Mouse (Mus musculus) lung, embryonic 15.5 days (tissue): ENCODE results near the gene Gja4. TPM values are rescaled to one million over a fixed set of nuclear protein-coding genes. Genes with fewer than 3 reads are reported as not detected.
A peak's percentile ranks its signal among the peaks of the same experiment; 100 is the strongest.

Source experiments
- ATAC-seq: fragments of 200-750 bp; cut with Nextera tagmentation; 2 replicates; pipeline ENCODE4 v1.8.0; 2017; ENCODE audit warnings: moderate number of reproducible peaks, borderline replicate concordance; ENCODE audit not compliant: low FRiP score, low TSS enrichment; ENCODE audit errors: extremely low read depth
- H3K27ac ChIP-seq: fragments of 300-500 bp; sonication (generic); 2 replicates; pipeline ENCODE4 v1.5.1; 2015; ENCODE audit warnings: moderate library complexity, mild to moderate bottlenecking, inconsistent platforms
- H3K27me3 ChIP-seq: fragments of 300-500 bp; sonication (generic); 2 replicates; pipeline ENCODE4 v1.6.1; 2015; ENCODE audit warnings: inconsistent platforms
- H3K36me3 ChIP-seq: fragments of 300-500 bp; sonication (generic); 2 replicates; pipeline ENCODE4 v1.6.1; 2015; ENCODE audit warnings: inconsistent platforms
- H3K4me1 ChIP-seq: fragments of 300-500 bp; sonication (generic); 2 replicates; pipeline ENCODE4 v1.6.1; 2015; ENCODE audit warnings: inconsistent platforms
- H3K4me2 ChIP-seq: fragments of 300-500 bp; sonication (generic); 2 replicates; pipeline ENCODE4 v1.6.1; 2015; ENCODE audit warnings: inconsistent platforms, mild to moderate bottlenecking, moderate library complexity
- H3K4me3 ChIP-seq: fragments of 300-500 bp; sonication (generic); 2 replicates; pipeline ENCODE4 v1.5.1; 2015; ENCODE audit warnings: mild to moderate bottlenecking, inconsistent platforms
- H3K9ac ChIP-seq: fragments of 300-500 bp; sonication (generic); 2 replicates; pipeline ENCODE4 v1.6.1; 2015; ENCODE audit warnings: inconsistent platforms
- H3K9me3 ChIP-seq: fragments of 300-500 bp; sonication (generic); 2 replicates; pipeline ENCODE4 v1.6.1; 2016; ENCODE audit warnings: inconsistent platforms
- WGBS: fragments of 180-500 bp; shearing (Covaris S2); methylation state at CpG from one replicate; pipeline ENCODE4 v1.1.7; 2015; 5-methylcytosine and 5-hydroxymethylcytosine counted together
- polyA plus RNA-seq: library from polyadenylated mRNA; unstranded; fragments of >200 nt; fragmentation: Nextera tagmentation; extraction: Ambion mirVana; gene quantifications from 2 replicates; pipeline ENCODE4 v1.2.1, GENCODE M21; 2015

Gene Gja4
- polyA plus RNA-seq, 1 experiment from 2014 or later = 33.2 TPM

DNA sequence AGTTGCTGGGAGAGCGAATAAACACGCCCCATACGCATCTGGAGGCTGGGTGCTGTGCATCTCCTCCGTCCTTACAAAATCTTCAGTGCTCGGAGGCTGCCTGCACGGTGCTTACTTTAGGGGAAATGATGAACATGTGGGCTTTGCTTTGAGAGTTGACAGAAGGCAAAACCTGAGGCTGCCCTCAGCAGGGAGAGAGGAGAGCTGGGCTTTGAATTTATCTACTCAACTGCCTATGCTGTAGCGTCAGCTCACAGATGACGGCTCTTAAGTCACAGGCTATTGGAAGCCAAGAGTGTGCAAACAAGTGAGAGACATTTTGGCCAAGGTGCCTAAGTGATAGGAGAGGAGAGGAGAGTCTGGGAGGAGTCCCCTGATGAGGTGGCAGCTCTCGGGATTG lies 34.6 kb downstream of the Gja4 start:
- no peak for ATAC-seq
- H3K27me3 ChIP-seq = no peaks in the 10 kb centered on the region
- 62% methylated on average over 9 of the region's 9 CpGs for WGBS
- H3K4me1 ChIP-seq = no peaks in the 10 kb centered on the region
- H3K36me3 ChIP-seq = no peaks in the 10 kb centered on the region
- H3K9me3 ChIP-seq = no peaks in the 10 kb centered on the region
- H3K4me3 ChIP-seq = no peak overlapping the region
- no peak overlapping the region for H3K9ac ChIP-seq
- H3K4me2 ChIP-seq = no peak overlapping the region
- H3K27ac ChIP-seq = no peak overlapping the region

- peak; percentile 25 for ATAC-seq
- no peaks in the 10 kb centered on the region for H3K36me3 ChIP-seq
- no peaks in the 10 kb centered on the region for H3K4me1 ChIP-seq
- H3K9ac ChIP-seq = no peak overlapping the region
- H3K27ac ChIP-seq = 0 out of 2 replicates have a peak overlapping the region, but pooled peaks have one; percentile 15
- 35% methylated on average over 9 of the region's 9 CpGs for WGBS
- no peaks in the 10 kb centered on the region for H3K9me3 ChIP-seq
- no peak overlapping the region for H3K4me3 ChIP-seq
- no peak overlapping the region for H3K4me2 ChIP-seq
- no peaks in the 10 kb centered on the region for H3K27me3 ChIP-seq
Measured at GRCm38 (mm10) chr4:127278451-127279001, 35.3 kb downstream of the Gja4 start.

DNA sequence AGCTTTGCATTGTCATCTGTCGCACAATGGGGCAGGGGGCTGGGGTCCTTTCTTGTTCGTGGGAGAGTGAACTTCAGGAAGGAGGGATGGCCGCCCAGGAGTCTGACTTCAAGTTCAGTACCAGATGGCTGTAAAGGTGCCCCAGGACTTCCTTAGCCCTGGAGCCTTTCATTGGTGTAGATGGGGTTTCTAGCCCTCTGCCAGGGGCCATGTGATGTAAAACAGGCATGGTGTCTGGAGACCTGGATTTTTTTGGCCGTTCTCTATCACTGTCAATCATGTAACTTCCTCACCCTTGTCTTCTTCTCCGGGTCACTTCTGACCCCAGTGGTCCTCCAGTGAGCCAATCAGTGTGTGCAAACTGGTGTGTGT lies 49.7 kb downstream of the Gja4 start:
- H3K9ac ChIP-seq = no peak overlapping the region
- no peaks in the 10 kb centered on the region; the same call in 1 of the 2 replicates for H3K27me3 ChIP-seq
- no peak overlapping the region for H3K4me2 ChIP-seq
- 63% methylated on average over 5 of the region's 5 CpGs for WGBS
- H3K9me3 ChIP-seq = no peaks in the 10 kb centered on the region
- H3K27ac ChIP-seq = peak overlapping the region; percentile 66
- no peaks in the 10 kb centered on the region for H3K36me3 ChIP-seq
- ATAC-seq = no peak
- no peak overlapping the region for H3K4me3 ChIP-seq
- H3K4me1 ChIP-seq = no peaks in the 10 kb centered on the region

GRCm38 (mm10) chr4:127263438-127264182 lies 50.2 kb downstream of the Gja4 start:
- H3K27me3 ChIP-seq = no peaks in the 10 kb centered on the region
- H3K4me2 ChIP-seq = no peak overlapping the region
- peak overlapping the region; percentile 75 for H3K27ac ChIP-seq
- ATAC-seq = peak; percentile 84
- WGBS = 57% methylated on average over 19 of the region's 19 CpGs
- H3K9ac ChIP-seq = no peak overlapping the region
- H3K36me3 ChIP-seq = no peaks in the 10 kb centered on the region
- no peaks in the 10 kb centered on the region for H3K9me3 ChIP-seq
- peaks cover 4% of the 10 kb centered on the region for H3K4me1 ChIP-seq
- no peak overlapping the region for H3K4me3 ChIP-seq

GRCm38 (mm10) chr4:127261601-127262000 lies 52.2 kb downstream of the Gja4 start:
- Histone ChIP-seq H3K9me3 (no peaks in the 10 kb centered on the region), H3K36me3 (no peaks in the 10 kb centered on the region), H3K4me3 (no peak overlapping the region), H3K27me3 (no peaks in the 10 kb centered on the region), H3K4me2 (no peak overlapping the region), H3K4me1 (peaks cover 16% of the 10 kb centered on the region), H3K27ac (no peak overlapping the region), H3K9ac (no peak overlapping the region)
- 84% methylated on average over 14 of the region's 14 CpGs for WGBS
- ATAC-seq = no peak

Other genes starting within 250 kb of the Gja4 start
- gene Zmym6, start 236.7 kb downstream of the Gja4 start, polyA plus RNA-seq = 15.0 and 17.3 TPM in 2 replicates
- gene Tmem35b, start 190.3 kb downstream of the Gja4 start, polyA plus RNA-seq = 18.8 and 21.3 TPM in 2 replicates
- 0.75 and 0.77 TPM in 2 replicates for gene Dlgap3, start 144.8 kb downstream of the Gja4 start, polyA plus RNA-seq
- gene Smim12, start 70.3 kb downstream of the Gja4 start, polyA plus RNA-seq = 57.2 and 63.1 TPM in 2 replicates
- 1.6 and 2.0 TPM in 2 replicates for gene Gjb3, start 16.8 kb upstream of the Gja4 start, polyA plus RNA-seq
- gene Gjb4, start 40.0 kb upstream of the Gja4 start, polyA plus RNA-seq = 0.10 TPM in 1 of 2 replicates, not detected in the other
- 0.57 and 0.60 TPM in 2 replicates for gene Gjb5, start 44.1 kb upstream of the Gja4 start, polyA plus RNA-seq